Mouse (Mus musculus): ENCODE measurements around the gene Vti1a. TPM values are rescaled to one million over a fixed set of nuclear protein-coding genes. Genes with fewer than 3 reads are reported as not detected.

Vti1a gene
- polyA plus RNA-seq (2014; fragmentation: Illumina TruSeq; extraction: RNeasy Lipid Tissue Mini Kit (QIAGEN cat#74804); ENCODE audit: low read depth, low replicate concordance), result 11.9 TPM

DNA sequence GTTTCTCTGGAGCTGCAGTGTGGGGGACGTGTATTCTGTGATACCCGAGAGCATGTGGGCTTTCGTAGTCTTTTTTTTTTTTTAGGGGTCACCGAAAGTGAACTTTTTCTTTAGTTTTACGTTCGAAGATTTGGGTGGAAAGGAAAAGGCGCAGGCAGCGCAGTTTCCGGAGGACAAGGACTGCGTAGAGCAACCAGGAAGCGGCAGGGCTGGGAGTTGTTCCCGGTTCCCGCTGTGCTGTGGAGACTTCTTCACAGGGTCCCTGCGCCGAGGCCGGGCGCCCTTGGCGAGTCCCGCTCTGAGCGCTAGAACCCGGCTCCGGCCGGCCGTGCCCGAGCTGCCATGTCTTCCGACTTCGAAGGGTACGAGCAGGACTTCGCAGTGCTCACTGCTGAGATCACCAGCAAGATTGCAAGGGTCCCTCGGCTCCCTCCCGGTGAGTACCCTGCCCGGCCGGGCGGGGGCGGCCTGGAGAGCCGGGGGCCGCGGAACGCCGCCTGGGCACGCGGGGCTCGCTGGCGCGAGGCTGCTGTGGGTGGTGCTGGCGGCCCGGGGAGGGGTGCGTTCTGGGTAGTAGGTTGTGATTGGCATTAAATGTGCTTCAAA lies at the start of gene Vti1a:
TSS of gene Vti1a (plus strand) at position 187 of the 606 bp plus-strand sequence.

DNA sequence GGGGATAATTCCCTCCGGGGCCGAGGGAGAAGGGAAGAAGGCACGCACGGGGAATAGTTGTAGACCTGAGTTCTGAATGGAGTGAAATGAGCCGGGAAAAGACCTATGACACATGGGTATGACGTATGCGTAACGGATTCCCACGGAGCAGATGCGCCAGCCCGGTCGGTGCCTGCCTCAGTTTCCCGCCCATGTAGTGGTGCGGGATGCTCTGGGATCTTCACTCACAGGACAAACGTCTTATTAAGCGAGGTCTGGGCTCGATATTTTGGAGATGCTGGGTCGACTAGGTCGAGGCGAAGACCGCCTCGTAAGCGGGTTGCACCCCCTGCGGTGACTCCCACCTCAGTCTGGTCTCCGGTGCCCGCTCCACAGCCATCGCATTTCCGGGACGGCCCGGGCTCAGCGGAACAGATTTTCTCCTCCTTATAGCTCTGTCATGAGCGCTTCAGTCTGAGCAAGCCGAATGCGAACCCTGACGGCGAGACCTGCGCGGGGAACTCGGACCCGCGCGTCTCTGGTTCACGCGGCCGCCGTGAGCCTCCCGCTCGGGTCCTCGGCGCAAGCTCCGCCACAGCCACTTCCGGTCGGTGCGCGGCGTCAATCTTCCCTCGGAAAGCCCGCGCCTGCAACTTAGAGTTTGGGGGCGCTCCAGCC lies 515 bp upstream of the Vti1a start, which contains the start of gene Zdhhc6:
TSS of gene Zdhhc6 (minus strand) at position 581 of the 657 bp plus-strand sequence.

Other genes with a start within 250 kb of the Vti1a start
- gene Gpam, start 189.1 kb upstream of the Vti1a start, polyA plus RNA-seq (2014; fragmentation: Illumina TruSeq; extraction: RNeasy Lipid Tissue Mini Kit (QIAGEN cat#74804); ENCODE audit: low read depth, low replicate concordance), result 93.8 TPM
- gene Tectb, start 135.6 kb upstream of the Vti1a start, polyA plus RNA-seq (2014; fragmentation: Illumina TruSeq; extraction: RNeasy Lipid Tissue Mini Kit (QIAGEN cat#74804); ENCODE audit: low read depth, low replicate concordance), result 0.31 TPM
- gene Gucy2g, start 75.1 kb upstream of the Vti1a start, polyA plus RNA-seq (2014; fragmentation: Illumina TruSeq; extraction: RNeasy Lipid Tissue Mini Kit (QIAGEN cat#74804); ENCODE audit: low read depth, low replicate concordance), result 0.13 TPM
- gene Acsl5, start 64.4 kb upstream of the Vti1a start, polyA plus RNA-seq (2014; fragmentation: Illumina TruSeq; extraction: RNeasy Lipid Tissue Mini Kit (QIAGEN cat#74804); ENCODE audit: low read depth, low replicate concordance), result 11.0 TPM
- gene Zdhhc6, start 263 bp upstream of the Vti1a start, polyA plus RNA-seq (2014; fragmentation: Illumina TruSeq; extraction: RNeasy Lipid Tissue Mini Kit (QIAGEN cat#74804); ENCODE audit: low read depth, low replicate concordance), result 30.9 TPM